Mouse (Mus musculus) Patski (cell line): ENCODE measurements around the gene Mgme1. TPM values are rescaled to one million over a fixed set of nuclear protein-coding genes. Genes with fewer than 3 reads are reported as not detected.

Experiments used
- ATAC-seq: fragments of 100-300 bp; one replicate; pipeline ENCODE4 v1.8.0; 2021
- CTCF ChIA-PET: fragments of 350-600 bp; sonication (Branson Sonifier 250); formaldehyde crosslinking; loops from one replicate; lab custom pipeline; 2022; ENCODE audit warnings: inconsistent platforms; lab: Charles Lee
- POLR2A ChIA-PET: fragments of 350-600 bp; sonication (Branson Sonifier 250); formaldehyde crosslinking; loops from one replicate; lab custom pipeline; 2022; ENCODE audit warnings: antibody characterized with exemption, inconsistent platforms; lab: Charles Lee
- DNase-seq: peaks from one replicate; pipeline ENCODE4 v3.0.0-alpha.2; 2011; ENCODE audit warnings: low read depth, low spot score
- H3K27me3 ChIP-seq: fragments of 371-371 bp; one replicate; pipeline ENCODE4 v1.5.1; 2021
- CTCF ChIP-seq: fragments of 100-300 bp; IDR thresholded peaks from one replicate; pipeline ENCODE4 v1.5.1; 2021
- in situ Hi-C: fragments of 300-500 bp; cut with MboI; formaldehyde crosslinking; loops from 3 replicates; pipeline ENCODE4 v1.11.1; 2018; ENCODE audit warnings: low pct_unique_long_range_greater_than_20kb, mixed read lengths
- polyA plus RNA-seq: library from polyadenylated mRNA; unstranded; gene quantifications from one replicate; pipeline ENCODE4 v1.2.3, GENCODE M21; 2021

Gene Mgme1
- polyA plus RNA-seq, 1 experiment from 2014 or later: 6.0 TPM

- DNase-seq: no peak
- in situ Hi-C loops: no loop called here
- H3K27me3 ChIP-seq: no peaks in the 10 kb centered on the region
- ChIA-PET CTCF (interaction anchor here (1.0 kb wide), 1 partner anchor 71 kb away, joined by 4 read pairs; no protein-coding TSS in a partner anchor), POLR2A (interaction anchor here (0.7 kb wide), 1 partner anchor 11 kb away, joined by 9 read pairs; no protein-coding TSS in a partner anchor)
- no peak for TF ChIP-seq CTCF
- ATAC-seq: no peak
These were observed 39.8 kb downstream of the Mgme1 start for GRCm38 (mm10) chr2:144310273-144310672.

GRCm38 (mm10) chr2:144311372-144311771, 40.9 kb downstream of the Mgme1 start:
- ChIA-PET CTCF (interaction anchor here (1.0 kb wide), 1 partner anchor 69 kb away, joined by 4 read pairs; no protein-coding TSS in a partner anchor), POLR2A (no interaction called here)
- ATAC-seq (no peak), DNase-seq (no peak)
- TF ChIP-seq CTCF: no peak
- no peaks in the 10 kb centered on the region for H3K27me3 ChIP-seq
- in situ Hi-C loops: no loop called here

- no peak for TF ChIP-seq CTCF
- no peak for DNase-seq
- in situ Hi-C loops: no loop called here
- ATAC-seq: no peak
- ChIA-PET POLR2A (no interaction called here), CTCF (no interaction called here)
- H3K27me3 ChIP-seq: no peaks in the 10 kb centered on the region
These were observed 53.8 kb downstream of the Mgme1 start for GRCm38 (mm10) chr2:144324218-144324617.

GRCm38 (mm10) chr2:144329451-144329850, 59.0 kb downstream of the Mgme1 start:
- in situ Hi-C loops: no loop called here
- no peak for TF ChIP-seq CTCF
- DNase-seq (no peak), ATAC-seq (no peak)
- ChIA-PET CTCF (no interaction called here), POLR2A (interaction anchor here (0.7 kb wide), 1 partner anchor 14 kb away, joined by 7 read pairs; no protein-coding TSS in a partner anchor)
- H3K27me3 ChIP-seq: peaks cover 30% of the 10 kb centered on the region

- CTCF ChIA-PET: no interaction called here
- TF ChIP-seq CTCF: no peak
- in situ Hi-C loops: no loop called here
- DNase-seq (no peak), ATAC-seq (no peak)
- H3K27me3 ChIP-seq: peaks cover 30% of the 10 kb centered on the region
- POLR2A ChIA-PET: interaction anchor here (0.7 kb wide), 1 partner anchor 14 kb away, joined by 7 read pairs; no protein-coding TSS in a partner anchor
These were observed 59.5 kb downstream of the Mgme1 start for GRCm38 (mm10) chr2:144329937-144330336.

- in situ Hi-C loops: no loop called here
- TF ChIP-seq CTCF: no peak
- ATAC-seq: peak; percentile 18
- H3K27me3 ChIP-seq: peaks cover 30% of the 10 kb centered on the region
- no peak for DNase-seq
- POLR2A ChIA-PET: no interaction called here
- CTCF ChIA-PET: no interaction called here
These were observed 60.0 kb downstream of the Mgme1 start for GRCm38 (mm10) chr2:144330352-144330959.

Other genes with a start within 250 kb of the Mgme1 start
- not detected for gene Banf2, start 237.6 kb upstream of the Mgme1 start, polyA plus RNA-seq
- gene Snx5, start 243 bp downstream of the Mgme1 start, polyA plus RNA-seq: 145 TPM
- gene Ovol2, start 61.5 kb downstream of the Mgme1 start, polyA plus RNA-seq: not detected
- gene Kat14, start 98.3 kb downstream of the Mgme1 start, polyA plus RNA-seq: 35.8 TPM
- gene Pet117, start 98.3 kb downstream of the Mgme1 start, polyA plus RNA-seq: 0.24 TPM